Mouse (Mus musculus): ENCODE measurements at regions not wholly inside any gene's neighbourhood (a gene's known extent, or its start where the extent isn't known, plus 50 kb on each side); places are given as distances from the start of the nearest gene placed in this dataset.

DNA sequence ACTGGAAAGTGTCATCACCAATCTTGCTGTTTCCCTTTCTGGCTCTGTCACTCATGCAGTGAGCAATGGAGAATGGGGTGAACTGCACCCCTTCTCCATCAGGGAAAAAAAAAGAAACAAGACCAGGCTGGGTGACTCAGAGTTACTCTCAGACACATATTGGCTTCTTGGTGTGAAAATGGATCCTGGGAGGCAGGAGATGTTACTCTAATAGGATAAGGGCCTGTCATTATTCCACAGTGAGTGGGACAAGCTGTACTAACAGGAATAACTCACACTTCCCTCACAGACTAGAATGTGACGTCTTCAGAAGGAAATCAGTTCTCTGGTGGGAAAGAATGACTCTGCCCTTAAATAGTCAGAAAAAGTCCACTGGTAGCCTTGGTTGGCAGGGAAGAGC is 181.4 kb upstream of the Nlrp1b start:
- no peak for DNase-seq (ENCODE audit: low read depth, low spot score)

DNA sequence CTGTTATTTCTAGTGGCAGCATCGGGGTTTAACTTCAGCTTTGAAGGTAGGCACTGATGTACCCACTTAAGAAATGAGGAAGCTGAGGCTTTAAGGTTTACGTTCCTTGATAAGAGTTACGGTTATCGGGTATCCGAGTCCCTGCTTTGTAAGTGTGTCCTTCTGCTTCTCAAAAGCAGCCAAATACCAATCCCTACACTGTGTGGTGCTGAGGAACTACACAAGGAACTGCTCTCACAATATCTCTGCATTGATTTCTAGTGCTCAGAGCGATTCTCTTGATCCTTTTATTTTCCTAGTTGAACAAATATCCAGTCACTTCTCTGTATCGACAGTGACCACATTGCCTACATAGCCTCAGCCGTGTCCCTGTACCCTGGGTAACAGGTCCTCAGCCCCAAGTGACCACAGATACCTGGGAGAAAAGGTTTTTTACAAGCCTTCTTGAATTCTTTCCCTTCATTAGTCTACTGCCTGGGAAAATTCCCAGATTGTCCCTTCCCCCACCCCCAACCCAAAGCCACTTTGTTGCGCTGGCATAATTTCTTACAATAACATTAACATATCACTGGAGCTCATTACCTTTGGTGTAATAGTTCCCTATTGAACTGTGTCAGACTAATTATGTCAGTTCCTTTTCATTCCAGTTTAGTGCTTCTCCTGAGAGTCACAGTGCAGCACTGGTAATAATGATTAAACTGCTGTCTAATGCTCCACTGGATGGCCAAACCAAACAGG is 184.0 kb upstream of the Nlrp1b start:
- DNase-seq (ENCODE audit: low read depth, low spot score), result no peak

DNA sequence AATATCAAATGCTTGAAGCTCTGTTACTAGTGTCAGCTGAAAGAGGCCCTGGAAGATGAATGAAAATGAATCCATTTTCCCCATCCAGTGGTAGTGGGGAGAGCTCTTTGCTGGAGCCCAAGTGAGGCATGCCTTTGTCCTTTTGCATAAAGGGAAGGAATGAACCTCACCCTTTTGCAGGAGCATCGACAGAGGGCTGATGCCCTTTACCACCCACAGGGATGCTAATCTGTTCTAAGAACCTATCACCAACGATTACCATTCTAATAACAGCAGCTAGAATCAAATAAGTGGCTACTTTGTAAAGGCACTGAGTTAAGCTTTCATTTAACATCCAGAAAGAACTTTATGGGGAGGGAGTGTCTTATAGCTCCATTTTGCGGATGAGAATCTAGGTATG is 184.9 kb upstream of the Nlrp1b start:
- no peak for DNase-seq (ENCODE audit: low read depth, low spot score)

DNA sequence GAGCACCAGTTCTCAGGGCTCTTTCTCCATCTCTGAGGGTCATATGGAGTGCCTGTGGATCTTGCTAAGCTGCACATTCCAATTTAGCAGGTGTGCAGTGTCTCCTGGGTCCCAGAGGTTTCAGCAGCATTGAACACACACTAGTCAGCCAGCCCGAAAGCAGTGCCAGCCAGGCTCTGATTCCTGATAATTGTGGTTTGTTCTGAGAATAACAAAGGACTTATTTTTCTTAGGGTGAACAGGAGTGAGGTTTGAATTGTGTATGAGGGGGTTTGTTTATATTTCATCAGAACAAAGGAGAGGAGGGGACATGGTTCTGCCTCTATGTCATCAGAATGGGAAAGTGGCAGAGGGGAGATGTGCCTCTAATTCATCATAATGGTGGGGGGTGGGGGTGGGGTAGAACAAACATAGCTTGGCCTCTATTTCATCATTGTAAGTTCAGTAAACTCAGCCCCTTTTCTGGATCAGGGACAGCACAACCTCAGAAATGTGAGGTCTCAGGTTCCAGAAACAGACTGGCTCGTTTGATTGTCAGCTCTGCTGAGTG is 191.8 kb upstream of the Nlrp1b start:
- DNase-seq (ENCODE audit: low read depth, low spot score), result no peak

DNA sequence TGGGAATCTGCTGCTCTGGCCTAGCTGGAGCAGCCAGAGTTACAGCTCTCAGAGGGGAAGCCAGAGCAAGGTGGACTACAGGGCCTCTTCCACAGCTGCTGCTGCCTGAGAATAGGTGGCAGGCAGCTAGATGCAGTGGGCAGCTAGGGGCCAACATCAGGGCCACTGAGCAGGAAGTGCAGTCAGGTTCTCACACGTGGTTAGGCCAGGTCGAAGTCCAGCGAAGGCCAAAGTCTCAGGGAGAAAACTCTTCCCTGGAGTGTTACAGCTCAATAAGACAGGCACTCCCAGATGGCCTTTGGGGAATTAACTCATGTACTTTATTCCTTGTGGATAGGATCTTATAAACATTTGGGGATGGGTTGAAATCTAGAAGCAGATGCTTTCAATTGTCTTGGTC is 192.7 kb upstream of the Nlrp1b start:
- no peak for DNase-seq (ENCODE audit: low read depth, low spot score)

DNA sequence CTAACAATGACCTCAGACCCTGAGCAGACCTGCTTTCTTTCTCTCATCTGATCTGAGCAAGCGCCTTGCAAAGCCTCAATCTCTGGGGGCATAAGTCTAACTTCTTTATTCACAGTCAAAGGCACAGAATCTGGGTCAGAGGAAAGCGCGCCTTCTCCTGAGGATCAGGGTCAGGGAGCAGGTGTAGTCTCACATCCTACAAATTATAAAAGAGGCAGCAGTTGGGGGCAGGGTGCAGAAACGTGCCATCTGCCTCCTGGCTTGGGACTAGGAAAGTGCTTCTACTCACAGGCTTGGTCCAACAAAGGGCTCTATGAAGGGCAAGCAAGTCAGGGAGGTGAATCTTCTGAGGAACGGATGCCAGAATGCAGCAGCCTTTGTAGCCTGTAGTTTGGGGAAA is 194.3 kb upstream of the Nlrp1b start:
- DNase-seq (ENCODE audit: low read depth, low spot score), result no peak

DNA sequence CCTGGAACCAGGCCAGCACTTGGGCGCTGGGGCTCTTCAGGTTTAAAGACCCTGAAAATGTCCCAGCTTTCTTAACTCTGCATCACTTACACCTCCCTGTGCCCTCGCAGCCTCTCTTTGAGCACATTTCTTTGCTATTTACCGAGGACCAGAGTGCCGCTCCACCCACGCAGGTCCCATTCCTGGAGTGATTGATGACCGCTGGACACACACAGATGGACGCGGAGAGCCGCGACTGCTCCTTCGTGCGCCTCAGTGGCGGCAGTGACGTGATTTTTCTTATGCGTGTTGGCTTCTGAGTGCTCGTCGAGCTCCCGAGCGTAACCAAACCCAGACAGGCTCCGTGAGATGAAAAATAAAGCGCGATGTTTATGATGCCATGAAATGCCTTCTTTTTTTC is 199.2 kb upstream of the Nlrp1b start:
- DNase-seq (ENCODE audit: low read depth, low spot score), result no peak

DNA sequence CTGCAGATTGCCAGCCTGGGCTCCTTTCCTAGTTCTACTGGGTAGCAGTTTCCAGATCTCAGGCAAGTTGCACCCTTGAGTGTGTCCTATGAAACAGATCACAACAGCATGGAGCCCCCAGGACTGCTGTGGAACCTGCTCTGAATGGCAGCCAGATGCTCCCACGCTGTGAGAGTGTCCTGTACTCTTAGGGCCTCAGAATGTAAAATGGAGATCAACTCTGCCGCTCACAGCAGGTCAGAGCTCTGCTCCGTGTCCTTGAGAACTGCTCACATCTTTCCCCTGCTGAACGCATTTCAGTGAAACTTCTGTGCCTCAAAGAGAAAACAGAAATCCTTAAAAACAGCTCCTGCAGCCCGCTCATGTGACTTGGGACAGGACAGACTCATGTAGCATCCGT is 203.7 kb upstream of the Nlrp1b start:
- no peak for DNase-seq (ENCODE audit: low read depth, low spot score)

DNA sequence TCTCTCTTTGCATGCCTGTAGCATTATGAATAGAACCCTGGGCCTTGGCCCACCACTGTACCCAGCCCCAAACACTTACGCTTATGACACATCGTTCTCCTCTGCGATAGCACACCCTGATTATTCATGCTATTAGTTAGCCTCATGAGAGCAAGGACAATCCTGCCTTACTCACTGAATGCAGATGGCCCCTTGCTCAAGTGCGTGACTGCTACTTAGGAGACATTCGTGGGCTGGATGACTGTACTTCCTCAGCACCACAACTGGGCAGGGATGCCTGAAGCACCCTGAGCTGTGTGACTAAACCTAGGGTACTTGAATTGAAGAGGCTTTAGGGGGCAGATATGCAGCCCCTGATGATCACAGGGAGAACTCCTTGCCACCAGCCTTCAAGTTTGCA is 204.4 kb upstream of the Nlrp1b start:
- DNase-seq (ENCODE audit: low read depth, low spot score), result no peak

DNA sequence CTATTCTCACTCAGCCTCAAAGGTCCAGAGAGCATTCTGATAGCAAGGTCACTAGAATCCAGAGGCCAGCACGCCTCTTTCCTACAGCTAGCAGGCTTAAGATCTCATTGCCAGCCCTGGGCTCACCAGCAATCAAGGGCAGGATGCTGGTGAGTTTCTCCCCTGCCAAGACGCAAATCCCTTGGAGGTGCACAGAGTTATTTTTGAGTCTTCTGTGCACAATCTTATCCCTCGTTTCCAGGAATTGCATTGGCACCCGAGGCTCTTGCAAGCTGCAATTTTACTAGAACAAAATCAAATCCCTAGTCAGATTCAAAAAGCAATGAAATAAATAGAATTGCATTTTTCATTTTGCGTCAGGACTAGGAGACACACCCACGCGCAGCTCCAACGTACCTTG is 205.2 kb upstream of the Nlrp1b start:
- DNase-seq (ENCODE audit: low read depth, low spot score), result no peak

DNA sequence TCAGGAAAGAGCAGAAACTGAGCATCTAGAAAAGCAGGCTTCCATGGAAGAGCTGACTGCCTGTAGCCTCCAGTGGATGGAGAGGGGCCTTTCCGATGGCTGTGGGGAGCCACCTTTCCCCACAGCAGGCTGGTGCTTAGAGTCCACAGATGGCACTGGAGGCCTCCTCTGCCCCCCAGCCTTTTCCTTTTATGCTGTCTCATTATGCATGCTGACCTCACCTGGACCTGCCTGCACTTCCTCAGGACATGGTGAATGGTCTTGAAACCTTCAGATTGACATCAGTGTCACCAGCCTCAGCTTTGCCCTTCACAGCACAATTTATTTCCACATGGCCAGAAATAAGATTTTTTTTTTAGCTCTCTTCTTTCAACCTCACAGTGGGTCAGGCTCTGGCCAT is 205.8 kb upstream of the Nlrp1b start:
- DNase-seq (ENCODE audit: low read depth, low spot score), result no peak

DNA sequence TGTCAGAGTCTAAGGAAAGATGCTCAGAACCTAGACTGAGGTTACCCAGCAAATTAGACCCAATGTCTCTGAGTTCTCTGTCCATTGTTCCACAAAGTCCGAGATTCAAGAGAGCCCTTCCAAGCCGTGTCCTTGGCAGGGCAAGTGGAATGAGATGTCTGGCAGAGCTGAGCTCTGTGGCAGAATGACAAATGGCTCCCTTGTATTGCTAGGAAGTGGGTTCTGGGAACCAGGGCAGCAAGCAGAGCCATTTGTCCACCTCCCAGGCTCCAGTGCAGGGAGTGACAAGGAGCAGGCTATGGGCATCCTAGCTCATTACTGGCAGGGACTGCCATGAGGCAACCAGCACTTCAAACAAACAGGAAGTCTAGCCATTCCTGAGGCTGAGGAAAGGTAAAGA is 206.3 kb upstream of the Nlrp1b start:
- DNase-seq (ENCODE audit: low read depth, low spot score), result no peak

DNA sequence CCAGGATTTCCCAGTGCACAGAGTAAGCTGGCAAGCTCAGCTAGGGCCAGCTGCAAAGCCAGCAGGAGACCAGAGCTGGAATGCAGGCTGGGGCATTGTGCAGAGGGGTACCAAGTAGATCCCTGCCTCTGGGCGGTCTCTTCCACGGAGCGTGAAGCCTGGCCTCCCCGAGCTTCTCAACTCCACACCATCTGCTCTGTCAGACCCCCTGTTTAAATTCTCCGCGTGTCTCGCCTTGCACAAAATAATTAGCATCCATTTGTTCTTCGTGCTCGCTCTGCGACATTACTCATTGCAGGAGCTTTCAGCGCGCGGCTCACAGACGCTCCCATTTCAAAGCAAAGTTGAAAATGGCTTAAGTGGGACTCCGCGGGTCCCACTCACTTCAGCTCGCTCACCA is 209.3 kb upstream of the Nlrp1b start:
- DNase-seq (ENCODE audit: low read depth, low spot score), result no peak

DNA sequence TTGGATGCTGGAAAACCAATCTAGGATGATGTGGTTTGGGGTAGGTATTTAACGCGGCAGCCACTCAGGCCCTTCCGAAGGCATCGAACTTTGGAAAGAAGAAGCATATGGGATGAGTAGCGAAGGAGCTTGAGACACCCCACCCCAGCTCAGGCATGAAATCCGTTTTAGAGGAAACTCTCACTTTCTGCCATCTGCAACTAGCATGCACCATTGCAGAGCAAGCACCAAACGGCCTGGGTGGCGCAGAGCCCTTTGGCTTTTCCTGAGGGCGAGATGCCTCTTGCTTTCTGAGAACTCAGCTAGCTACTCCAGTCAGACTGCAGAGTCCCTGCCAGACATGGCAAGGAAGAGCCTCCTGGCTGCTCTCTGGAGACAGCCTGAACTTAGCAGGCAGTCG is 209.9 kb upstream of the Nlrp1b start:
- DNase-seq (ENCODE audit: low read depth, low spot score), result no peak

DNA sequence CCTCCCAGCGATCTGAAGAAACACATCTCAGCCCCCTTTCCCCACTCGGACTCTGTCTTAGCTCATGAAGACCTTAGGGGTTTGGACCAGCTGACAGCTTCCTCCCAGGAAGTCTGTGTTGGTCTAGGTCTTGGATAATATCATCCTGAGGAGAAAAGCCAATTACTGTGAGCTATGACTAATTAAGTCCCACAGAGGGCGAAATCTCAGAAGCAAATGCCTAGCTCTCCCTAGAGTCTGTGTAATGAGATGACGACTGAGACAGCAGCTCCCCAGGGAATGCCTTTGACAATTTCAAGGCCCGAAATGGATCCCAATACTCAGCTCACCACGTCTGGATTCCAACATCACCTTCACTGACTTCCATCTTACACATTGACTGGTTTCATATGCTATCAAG is 213.5 kb upstream of the Nlrp1b start:
- DNase-seq (ENCODE audit: low read depth, low spot score), result no peak

DNA sequence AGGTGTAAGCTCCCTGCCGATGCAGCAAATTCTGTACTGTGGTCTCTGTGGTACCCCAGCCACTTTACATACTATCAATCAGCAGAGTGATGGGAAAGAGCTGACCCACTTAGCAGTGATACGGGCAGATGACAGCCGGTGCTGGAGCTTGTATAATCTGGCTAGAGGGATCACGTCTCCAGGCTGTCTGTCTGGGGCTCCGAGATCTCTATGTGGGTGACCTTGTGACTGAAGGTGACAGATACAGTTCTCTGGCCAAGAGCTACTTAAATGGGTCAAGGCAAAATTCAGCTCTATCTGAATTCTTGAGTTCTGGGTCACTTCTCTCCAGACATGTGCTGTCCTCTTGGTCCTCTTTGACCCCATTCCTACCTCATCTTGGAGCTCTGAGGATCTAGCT is 216.1 kb upstream of the Nlrp1b start:
- DNase-seq (ENCODE audit: low read depth, low spot score), result no peak

DNA sequence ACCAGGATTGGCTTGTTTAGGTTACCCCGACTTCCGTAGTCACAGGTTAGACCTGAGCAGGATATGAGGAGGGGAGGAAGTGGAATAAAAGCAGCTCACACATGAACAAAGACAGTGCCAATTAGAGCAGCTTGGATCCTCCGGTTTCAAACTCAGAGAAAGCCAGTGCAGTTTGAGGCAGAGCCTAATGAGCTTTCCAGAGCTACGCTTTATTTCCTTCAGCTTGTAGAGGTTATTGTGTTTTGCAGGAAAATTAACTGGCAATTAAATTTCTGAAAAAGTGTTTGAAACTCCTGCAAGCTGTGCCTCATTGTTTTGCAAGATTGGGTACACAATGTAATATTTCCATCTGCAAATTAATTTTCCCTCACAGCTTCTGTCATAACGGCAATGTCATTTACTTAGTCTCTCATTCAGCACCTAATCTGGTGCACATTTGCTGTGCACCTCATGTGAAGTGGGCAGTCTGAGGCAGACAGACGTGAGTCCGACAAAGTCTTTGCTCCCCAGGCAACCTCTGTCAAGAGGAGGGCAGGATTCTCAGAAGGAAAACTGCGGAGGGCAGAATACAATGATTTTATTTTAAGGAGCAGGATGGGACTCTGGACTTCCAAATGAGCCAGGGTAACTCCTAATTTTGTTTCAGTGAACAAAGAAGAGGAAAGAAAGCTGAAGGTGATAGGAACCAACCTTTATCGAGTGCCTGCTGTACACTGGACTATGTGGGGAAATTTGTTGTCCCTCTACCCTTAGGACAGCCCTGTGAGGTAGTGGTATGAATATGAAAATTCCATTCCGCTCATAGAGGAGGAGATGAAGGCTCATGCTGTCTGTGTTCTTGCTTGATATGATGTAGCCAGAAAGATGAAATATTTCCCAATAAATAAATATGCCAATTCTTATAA is 217.6 kb upstream of the Nlrp1b start:
- no peak for DNase-seq (ENCODE audit: low read depth, low spot score)

DNA sequence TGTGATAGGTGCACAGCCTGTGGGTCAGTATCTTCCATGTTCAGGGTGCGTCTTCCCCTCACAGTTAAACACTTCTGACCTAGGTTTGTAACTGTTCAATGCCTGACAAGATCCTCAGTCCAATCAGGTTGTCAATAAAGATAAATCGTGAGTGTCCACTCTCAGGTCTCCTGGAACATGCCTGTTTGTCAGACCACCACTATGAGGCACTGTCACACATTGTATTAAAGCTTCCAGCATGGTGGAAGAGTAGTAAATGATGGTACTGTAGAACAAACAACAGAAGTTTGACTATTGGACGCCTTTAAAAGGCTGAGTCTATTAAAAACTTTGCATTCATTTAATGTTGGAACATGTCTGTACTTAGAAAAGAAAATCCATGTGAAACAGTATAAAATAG is 249.6 kb upstream of the Nlrp1b start:
- no peak for DNase-seq (ENCODE audit: low read depth, low spot score)

DNA sequence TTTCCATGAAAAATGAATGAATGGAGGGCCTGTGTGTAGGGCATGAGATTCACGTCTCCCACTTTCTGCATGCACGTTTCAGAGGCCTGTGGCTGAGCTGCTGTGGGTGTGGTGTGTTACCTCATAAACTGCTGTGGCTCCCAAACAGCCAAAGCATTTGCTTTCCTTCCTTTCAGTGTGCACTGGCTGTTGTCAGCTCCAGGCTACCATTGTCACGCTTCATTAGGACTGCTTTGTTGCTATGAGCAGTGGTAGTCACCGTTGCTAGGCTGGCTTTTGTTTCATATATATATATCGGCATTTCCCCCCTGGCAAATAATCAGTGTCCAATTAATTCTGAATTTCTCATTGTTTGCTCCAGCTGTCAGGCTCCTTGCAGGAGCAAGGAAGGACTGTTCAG is 251.9 kb upstream of the Wscd1 start:
- DNase-seq (ENCODE audit: low read depth, low spot score), result no peak

DNA sequence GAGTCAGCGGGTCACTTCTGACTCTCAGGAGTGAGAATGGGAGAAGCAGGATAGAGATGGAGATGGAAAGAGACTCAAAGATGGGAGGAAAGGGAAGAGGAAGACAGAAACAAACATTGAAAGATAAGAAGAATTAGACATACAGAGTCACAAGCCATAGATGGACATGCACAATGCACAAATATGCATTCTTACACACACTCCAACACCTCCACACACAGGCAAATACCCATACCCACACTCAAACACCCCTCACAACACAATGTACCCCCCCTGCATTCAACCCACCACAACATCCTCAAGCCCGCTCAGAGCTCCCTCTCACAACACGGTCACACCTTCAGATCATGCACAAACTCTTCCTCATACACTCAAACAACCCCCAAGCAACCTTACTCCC is 251.4 kb upstream of the Wscd1 start:
- no peak for DNase-seq (ENCODE audit: low read depth, low spot score)

DNA sequence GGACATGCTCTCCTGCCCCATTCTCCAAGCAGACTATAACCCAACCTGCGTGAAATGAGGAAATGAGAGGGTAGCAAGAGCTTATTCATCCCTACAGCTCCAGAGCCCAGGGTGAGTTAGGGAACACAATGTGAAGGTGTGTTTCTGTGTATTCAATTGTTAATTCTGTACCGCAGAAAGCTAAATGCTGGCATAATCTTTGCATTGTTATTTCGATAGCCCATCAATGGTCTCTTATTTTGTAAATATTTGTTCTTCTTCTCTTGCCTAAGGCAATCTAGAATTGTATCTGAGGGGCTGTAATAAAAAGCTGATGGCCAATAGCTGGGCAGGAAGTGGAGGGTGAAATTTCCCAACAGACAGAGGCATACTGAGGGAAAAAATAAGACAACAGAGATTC is 247.6 kb upstream of the Wscd1 start:
- DNase-seq (ENCODE audit: low read depth, low spot score), result no peak

DNA sequence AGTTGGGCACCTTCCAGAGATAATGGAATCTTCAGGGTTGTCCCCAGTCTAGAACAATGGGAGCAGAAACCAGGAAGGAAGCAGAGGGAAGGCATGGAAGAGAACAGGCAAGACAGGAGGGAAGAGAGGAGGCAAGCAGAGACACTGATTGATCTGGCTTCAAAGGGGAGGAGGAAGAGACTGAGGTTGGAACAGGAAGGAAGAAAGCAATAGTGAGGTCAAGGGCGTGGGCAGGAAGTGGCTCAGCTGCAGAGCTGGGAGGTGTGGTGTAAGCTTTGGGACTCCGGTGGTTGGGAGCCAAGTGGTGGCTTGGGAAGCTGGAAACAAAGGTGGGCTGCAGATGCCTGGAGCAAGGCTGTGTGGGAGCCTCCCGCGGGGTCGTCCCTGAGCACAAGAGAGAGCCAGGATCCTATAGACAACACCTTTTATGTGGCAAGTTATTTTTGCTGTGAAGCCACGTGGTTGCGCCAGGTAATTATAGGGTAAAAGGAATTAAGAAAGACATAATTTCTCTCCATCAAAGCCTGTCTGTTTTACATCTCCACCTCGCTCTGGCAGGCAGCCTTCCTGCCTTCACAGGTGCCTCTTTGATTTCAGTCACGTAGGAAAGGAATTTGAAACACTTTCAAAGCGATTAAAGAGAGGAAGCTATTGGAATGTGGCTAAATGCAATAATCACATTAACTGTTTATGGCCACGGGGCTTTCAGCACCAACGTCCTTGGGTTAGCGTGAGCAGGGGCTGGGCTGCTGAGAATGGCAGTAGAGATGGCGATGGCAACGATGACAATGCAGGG is 237.3 kb upstream of the Wscd1 start:
- peak; percentile 2 for DNase-seq (ENCODE audit: low read depth, low spot score)
